Mouse (Mus musculus) spleen, postnatal 10 days (tissue): ENCODE results near the gene Shb.
A peak's percentile ranks its signal among the peaks of the same experiment; 100 is the strongest.

Experiments used
- DNase-seq, 2 experiments: peaks; one replicate each; pipeline ENCODE4 v3.0.0; 2021 to 2022; ENCODE audit warnings: low spot score in 2 of 2

Gene Shb

DNA sequence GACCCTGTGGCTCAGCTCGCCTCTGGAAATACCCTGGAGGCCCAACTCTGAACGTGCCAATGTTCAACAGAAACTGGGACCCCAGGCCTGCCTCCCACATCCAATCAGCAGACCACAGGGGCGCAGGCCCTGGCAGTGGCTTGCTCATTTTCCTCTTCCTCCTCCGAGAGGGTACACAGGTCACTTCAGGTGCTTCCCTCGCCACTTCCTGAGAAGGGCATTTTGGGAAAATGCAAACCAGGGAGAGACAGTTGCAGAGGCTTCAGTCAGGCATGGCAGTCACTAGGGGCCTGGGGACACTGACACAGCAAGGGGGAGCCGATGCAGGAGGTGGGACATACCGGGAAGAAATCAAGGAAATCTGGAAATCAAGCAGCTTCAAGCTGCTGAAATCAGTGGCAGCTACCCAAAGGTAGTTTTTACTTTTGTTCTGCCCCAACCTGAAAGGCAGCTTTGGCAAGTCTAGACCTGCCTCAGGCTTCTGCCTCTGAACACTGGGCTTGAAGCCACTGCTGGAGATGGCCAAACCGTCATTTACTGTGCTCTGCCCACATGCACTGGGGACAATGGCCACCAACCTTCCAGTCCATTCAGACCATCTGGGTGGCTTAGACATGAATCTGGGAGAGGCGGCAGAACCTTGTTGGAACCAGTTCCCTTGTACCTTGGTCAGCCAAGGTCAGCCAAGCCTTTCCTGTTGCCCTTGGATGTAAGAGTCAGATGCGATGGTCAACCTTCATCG lies 110.6 kb downstream of the Shb start:
- no peak for DNase-seq

DNA sequence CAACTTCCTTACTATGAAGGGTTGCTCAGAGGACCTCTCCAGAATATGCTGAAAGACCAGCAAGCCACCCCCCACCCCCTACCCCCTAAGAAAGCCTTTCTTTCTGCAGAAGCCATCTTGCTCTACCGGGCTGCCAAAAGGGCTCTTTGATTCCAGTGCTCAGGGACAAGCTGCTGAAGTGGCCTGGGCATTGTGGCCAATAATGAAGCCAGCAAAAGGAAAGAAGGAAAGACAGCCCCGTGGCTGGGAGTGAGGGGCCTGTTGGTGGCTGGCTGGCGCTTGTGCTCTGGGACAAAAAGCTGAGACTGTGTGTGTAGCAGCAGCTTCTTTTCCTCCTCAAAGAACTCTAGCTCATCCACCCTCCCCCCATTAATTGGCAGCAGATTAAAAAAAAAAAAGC lies 111.5 kb downstream of the Shb start:
- no peak for DNase-seq

DNA sequence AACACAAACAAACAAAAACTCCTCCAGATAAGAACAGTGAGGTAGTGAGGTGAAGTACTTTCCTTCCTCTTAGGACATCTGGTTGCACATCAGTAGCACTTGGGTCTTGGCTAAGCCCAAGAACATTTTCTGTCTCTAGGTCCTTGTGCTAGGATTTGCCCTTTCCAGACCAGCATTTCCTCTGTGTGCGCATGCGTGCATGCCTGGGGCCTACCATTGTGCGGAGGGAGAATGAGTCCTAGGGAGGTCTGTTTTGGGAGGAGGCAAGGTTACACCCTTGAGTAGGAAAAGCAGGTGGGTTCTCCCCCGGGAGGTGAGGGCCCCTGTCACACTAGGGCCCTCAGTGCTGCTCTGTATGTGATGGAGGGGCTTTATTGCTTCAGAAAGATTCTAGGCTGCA lies 113.2 kb downstream of the Shb start:
- no peak for DNase-seq

DNA sequence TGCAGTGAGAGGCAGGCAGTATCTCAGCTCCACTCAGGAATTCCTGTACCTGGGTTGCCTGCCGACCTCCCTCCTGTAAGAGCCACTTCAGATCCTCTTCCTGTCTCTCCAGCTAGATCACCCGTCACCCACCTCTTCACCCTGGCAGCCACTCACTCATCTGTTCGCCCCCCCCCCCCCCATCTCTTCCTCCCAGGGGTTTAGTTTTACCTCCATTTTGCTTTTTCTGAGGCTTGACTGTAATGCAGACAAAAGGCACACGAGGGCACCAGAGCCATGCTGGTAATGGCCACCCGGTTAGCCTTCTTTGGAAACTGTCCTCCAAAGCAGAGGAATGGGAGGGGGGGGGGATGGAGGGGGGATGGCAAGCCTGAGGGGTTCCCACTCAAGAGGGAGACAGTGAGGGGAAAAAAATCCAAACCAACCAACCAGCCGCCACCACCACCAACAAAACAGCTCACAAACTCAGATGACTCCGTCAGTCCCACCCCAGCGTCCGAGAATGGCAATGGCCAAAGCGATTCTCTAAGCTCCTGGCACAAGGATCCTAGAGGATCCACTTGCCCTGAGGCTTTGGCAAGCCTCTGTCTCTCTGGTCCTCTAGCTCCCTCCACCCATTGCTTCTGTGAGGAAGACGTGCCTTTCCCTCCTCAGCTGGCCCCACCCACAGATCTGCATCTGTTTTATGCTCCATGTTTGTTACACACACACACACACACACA lies 113.9 kb downstream of the Shb start:
- DNase-seq, result peak; percentile 29 to 72

DNA sequence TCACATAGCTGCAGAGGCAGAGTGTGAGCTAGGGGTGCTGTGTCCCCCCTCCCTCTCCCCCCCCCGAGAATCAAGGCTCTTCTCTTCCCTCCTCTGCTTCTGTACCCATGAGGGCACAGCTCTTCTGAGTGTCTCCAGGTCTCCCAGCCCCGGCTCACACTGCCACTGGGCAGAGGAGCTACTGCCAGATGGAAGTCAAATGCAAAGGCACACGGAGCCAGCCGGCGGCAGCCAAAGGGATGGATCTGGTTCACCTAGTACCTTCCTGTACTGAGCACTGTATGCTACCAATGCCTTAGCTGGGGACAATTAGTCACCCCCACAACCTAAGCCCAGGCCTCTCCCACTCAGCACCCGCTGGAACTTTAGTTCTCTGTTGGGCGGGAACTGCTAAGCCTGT lies 116.0 kb downstream of the Shb start:
- DNase-seq, result no peak

DNA sequence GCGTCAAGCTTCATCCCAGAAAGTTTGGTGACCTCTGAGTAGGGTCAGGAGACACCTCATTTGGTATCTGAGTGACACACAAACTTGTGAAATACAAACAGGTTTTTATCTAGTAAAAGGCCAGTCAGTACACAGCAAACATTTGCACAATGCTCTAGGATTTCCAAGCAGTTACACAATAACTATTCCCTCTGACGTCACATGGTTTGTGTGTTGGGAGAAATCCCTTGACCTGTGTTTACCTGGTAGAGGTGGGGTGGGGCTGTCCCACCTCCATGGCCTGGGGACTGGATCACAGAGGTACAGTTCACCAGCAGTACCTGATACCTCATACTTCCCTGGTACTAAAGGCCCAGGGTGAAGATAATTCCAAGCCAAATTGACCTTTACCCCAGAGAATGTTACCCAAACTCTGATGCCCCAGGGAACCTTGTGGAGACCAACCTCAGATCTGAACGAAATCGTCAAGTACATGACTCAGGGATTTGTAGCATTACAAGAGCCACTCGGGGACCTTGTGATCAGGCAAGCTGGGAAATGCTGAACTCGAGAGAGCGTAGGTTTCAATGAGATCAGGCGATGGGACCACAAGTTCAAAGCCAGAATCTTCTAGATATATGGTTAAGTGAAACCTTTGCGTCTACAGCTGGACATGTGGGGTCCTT lies 118.5 kb downstream of the Shb start:
- DNase-seq, result no peak

DNA sequence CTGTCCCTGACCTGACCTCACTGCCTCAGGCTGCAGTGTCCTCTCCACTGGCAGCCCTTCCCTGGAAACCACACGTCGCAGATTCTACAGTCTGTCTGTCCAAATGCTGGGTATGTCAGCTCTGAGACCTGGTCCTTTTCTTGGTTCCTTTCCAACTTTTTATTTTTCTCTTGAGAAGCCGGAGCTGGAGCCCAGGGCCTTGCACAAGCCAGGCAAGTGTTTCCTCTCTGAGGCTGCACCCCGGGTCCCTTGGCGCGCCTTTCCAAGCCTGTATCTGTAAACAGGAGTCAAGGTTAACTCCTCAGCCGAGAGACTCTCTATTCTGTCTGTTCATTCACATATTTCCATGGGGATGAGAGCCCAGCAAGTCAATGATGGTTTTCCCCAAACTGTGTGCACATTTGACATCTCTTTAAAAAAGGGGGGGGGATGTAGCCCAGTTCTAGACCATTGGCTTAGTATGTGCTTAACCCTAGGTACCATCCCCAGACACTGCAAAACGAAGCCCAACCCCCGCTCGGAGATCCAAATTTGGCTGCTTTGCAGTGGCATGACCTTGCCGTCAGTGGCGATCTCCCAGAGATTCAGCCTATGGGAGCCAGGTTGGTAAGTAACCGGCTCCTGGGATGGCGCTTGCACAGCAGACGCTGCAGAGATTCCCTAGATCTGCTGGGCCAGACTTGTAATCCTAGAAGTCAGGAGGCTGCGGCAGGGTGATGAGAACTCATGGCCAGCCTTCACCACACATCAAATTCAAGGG lies 119.7 kb downstream of the Shb start:
- no peak for DNase-seq

DNA sequence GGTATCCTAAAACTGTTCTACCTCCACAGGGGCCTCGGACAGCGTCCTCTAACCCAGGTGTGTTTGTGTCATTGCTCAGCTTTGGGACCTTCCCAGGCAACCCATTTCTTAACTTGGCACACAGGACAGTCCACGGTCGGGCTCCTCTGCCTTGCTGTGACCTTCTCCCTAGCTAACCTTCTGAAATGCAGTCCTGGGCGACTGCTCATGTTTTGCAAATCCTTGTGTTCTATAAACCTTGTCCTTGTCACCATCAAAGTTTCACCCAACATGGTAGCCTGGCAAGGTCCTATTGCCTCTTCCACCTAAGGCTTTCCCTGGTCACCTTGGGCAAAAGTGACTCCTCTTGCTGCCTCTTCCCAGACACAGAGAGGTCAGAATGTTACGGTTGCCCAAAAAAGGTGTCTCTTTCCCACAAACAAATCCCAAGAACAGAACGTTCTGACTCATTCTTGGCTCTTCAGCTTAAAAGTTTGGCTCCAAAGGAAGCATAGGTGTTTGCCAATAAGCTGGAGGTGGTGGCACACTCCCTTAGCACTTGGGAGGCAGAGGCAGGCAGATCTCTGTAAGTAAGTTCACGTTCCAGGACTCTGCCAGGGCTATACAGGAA lies 121.0 kb downstream of the Shb start:
- DNase-seq, result no peak

DNA sequence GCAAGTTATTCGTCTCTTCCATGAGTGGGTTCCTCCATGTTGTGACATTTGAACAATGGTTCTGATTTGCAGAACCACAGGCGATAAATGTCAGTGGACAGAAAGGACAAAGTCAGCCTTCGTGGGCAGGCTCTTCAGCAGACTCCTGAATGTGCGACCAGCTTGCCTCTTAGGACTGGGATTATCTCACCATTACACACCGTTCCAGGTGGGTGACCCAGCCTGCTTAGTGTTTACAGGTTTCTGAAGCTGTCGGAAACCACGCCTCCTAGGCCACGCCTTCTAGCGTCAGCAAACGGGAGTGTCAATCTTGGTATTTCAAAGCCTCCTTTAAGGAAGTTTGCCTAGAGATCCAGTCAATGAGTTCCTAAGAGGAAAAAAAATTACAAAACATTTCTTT lies 123.0 kb downstream of the Shb start:
- peak; percentile 84 to 93 for DNase-seq

DNA sequence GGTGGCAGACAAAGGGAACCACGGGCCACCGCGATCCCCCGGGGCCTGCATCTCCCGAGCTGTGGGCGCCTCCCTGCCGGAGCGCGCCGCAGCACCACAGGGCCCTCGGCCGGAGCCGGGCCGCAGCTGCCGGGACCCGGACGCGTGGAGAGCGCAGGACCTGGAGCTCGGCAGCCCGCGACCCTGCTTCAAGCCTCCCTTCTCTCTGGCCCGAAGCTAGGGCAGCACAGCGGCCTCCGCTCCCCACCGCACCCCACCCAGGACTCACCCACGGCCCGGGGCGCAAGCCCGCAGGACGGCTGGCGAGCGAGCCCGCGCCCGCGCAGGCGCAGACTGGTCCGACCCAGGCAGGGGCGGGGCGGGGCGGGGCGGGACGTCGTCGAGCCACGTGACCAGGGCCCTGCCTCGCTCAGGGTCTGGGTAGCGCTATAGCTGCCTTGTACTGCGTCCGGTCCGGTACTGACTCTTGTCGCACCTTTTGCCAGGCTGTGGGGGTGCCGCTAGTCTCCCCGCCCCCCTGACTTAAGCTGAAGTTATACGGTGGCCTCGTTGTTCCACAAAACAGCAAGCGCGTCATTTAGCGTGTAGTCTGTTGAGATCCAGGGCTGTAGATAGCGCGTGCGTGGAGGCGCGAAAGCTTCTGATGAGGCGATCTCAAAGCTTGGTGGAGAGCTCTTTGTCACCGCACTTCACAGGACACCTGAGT lies 123.7 kb downstream of the Shb start, which contains the start of gene Slc25a51:
TSS of gene Slc25a51 (minus strand) at position 340 of the 706 bp plus-strand sequence.
- peak; percentile 89 to 90 for DNase-seq

DNA sequence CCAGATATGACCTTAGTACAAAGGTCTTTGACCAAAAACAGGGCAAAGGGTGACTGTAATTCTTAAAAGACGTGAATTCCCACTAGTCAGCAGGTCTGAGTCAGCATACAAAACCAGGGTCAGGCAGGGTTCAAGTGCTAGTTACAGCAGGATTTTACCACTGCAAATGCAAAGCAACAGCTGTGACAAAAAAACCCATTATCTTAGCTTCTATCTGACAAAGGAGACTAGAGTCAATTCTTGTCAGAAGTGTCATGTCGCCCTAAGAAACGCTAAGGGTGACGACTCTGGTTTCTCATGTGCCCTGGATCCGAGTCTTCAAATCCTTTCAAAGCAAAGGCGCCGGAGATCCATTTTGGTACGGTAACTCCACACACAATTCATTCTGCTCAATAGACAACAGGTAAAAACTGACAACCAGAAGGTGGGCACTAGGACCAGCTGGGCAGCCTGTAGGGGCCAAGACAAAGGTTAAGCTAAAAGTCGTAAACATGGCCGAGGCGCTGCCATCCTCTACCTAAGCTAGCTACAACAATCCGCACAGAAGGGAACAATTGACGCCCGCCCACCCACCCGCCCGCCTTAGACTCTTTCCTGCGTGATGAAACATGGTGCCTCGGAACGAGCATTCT lies 124.5 kb downstream of the Shb start:
- DNase-seq, result peak; percentile 48 to 58

DNA sequence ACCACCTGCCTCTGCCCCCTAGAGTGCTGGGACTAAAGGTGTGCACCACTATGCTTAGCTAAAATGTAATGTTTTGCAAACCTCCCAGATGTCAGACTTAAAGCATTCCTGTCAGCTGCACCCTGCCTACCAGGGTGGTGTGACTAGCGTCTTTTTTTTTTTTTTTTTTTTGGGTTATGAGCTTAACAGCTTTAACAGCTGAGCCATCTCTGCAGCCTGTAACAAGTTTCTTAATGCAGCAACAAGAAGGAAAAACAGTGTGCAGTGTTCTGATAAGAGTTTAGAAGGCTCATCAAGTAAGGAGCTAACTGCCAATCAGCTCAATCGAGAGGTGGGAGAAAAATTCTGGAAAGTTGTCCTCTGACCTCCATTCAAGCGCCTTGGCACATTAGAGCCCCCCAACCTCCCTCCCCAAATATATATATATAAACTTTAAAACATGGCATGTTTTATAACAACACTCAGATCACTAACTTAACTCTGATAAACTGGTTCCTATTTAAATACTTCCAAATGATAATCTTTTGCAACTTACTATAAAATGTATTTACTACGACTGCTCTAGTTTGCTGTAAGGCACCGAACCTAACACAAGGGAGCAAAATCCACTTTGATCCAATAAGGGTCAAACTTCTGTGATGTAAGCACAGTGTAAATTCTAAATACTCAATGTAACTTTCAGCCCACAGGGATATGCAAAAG lies 125.1 kb downstream of the Shb start:
- peak in 1 of 2 experiments; percentile 42 for DNase-seq

DNA sequence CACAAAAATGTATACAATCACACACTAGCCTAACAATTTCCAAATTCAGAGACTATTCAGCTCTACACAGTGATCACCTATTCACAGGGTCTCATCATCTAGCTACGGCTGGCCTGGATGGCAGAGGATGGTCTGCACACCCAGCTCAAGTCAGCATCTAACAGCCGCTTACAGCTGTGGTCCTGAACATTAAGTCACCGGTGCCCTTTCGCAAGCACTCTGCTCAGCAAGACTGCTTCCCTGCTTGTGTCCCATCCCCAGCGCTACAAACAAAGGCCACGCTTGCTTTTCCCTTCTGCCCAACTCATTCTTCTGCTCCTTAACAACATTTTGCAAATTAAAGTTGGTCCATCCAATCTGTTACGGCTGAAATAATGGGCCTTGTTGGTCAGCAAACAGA lies 125.9 kb downstream of the Shb start:
- no peak for DNase-seq

DNA sequence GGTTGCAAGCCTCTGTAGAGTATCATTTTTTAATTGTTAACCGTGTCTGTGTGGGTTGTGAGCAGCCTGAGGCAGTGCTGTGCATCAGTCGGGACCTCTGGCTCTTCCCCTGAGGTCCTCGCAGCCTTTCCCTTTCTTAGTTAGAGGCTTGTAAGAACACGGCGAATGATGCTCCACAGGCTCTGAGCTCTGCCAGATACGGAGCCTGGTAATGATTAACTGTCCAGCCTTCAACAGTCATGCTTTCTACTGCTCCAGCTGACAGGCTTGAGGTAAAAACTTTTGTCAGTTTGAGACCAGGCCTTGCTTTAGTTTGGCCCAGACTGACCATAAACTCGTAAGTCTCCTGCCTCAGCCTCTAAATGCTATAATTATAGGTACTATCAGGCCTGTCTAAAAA lies 127.0 kb downstream of the Shb start:
- DNase-seq, result no peak

DNA sequence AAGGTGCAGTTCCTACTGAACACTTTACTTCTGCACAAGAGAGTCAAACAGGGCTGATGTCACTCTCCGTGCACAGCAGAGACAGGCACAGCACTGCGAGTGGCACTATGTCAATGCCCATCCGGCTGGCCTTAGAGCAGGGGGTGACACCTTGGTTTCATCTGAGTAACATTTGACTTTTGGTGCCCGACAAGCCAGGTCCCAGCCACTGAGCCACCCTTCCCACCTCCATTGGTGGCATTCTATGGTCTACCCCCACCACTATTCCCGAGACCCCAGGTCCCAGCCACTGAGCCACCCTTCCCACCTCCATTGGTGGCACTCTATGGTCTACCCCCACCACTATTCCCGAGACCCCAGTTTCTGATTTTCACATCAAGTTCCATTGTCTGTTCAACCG lies 128.2 kb downstream of the Shb start:
- peak in 1 of 2 experiments; percentile 44 for DNase-seq

DNA sequence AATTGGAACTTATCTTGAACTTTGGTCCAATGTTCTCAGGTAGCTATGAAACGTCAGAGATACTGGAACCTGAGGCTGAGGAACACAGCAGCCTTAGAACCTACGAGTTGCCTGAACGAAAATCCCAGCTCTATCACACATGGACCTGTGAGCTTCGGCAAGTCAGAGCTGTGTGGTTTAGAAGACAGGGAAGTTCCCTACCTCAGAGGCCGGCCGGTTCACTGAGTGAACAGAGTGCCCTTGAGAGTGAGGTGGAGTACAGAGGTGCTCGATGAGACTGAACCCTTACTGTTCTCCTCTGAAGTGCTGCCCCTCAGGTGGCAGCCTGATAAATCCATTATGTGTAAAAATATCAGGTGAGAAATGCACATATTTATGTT lies 128.8 kb downstream of the Shb start:
- peak; percentile 45 to 57 for DNase-seq

DNA sequence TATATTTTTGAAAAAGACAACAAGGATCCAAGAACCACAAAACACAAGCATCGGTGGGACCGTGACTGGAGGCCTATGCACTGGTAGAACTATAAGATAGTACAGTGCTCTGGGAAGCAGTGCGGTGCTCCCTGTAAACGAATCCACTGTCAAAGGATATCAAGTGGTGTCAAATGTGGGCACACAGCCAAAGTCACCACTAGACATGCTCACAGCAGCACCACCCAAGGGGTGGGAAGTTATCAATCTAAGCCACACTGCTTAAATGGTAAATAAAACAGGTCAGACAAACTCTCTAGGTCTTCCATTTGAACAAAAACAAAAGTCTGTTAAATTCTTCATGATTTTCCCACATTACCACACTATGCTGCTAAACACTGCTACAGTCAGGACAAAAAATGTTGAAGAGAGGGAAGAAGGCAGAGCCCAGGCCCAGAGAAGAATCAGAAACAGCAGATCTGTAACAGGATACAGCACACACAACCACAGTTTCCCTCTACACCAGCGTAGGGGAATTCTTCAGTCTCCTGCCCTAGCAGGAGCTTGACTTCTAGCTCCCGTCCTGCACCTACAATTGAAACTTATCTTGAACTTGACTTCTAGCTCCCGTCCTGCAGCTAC lies 129.3 kb downstream of the Shb start:
- DNase-seq, result peak; percentile 74 to 88

DNA sequence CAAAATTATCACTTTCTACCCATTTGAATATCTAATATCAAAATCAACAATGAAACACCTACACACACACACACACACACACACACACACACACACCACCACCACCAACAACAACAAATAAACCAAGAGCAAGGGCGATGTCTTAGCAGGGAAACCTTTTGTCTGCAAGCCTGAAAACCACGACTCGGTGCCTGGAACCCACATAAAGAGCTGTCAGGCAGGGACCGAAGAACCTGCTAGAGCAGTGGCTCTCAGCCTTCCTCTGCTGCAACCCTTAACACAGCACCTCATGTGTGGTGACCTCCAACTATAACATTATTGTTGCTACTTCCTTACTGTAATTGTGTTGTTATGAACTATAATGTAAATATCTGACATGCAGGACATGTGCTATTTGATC lies 130.0 kb downstream of the Shb start:
- no peak for DNase-seq

DNA sequence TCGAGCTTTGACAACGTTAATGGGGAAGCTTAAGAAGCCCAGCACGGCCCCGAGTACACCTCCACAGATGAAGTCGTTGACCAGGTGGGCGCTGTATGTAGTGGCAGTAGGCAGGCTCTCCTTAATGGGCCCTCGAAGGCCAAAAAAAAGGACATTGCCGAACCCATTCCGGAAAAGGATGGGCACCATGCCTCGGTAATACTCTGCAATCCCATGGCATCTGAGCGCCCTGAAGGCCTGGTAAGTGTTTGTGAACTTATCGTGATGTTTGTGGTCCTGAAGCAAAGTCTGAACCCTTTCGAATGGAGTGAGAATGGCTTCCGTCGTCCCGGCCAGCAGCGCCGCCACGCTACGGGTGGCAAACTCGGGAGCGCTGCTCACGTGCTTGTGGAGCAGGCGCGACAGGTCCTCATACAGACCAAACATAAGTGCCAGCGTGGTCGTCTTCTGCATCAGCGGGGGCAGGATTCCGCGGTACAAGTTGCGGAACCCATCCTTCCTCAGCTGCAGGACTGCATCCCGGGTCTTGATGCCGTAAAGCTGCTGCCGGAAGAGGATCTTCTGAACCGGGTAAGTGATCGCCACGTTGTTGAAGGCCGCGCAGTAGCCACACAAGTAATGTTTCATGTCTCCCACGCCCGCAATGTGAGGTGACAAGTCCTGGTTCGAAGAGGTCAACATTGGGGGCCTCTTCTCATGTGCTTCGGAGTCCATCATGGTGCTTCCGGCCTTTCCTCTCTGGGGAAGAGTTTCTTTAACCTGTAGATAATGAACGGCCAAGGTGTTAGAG lies 132.7 kb downstream of the Shb start:
- DNase-seq, result peak in 1 of 2 experiments; percentile 15
